Mouse (Mus musculus): ENCODE results near the gene Bckdk. TPM values are rescaled to one million over a fixed set of nuclear protein-coding genes. Genes with fewer than 3 reads are reported as not detected.
"Not testable (repeated sequence)": the region's sequence is repeated elsewhere in the genome, so short reads cannot be mapped to it uniquely, and the experiment has no call there.

The Bckdk gene
- polyA plus RNA-seq, 1 experiment from 2014 or later = 69.2 TPM

DNA sequence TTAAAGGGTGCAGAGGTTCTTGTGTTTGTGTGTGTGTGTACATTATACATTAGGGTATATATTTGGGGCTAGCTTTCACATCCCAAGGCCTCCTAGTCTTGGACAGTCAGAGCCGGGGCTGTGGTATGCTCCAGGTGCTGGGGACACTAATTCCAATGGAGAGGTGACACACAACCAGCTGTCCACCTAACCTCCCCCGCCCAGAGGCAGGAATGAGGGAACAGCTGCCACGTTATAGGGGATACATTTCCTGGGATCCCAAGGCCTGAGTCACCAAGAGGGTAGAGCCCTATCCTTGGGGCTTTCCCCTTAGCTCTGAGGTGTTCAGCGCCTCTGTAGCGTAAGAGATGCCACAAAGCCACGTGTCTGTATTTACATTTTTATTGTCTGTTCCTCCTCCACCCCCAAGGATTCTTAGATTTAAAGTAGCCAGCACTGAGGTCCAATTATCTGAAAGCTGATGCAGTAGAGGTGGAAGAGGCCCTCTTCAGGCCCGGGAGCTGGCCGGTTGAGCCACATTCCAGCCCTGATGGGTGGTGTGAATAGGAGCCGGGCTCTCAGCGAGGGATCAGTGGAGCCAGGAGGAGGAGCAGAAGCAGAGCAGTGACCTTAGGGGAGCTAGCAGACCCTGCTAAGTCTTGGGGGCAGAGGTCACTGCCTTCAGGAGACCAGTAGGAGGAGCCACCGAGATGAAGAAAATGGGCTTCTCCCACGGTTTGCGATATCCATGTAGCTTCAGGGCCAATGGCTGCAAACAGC, 28.6 kb downstream of the Bckdk start:
- ATAC-seq (ENCODE audit: low FRiP score) (no peak), DNase-seq (ENCODE audit: low spot score) (no peak)
- H3K4me3 ChIP-seq (replicated peaks; ENCODE audit: low read length) = no peak overlapping the region
- 16% methylated on average over 13 of the region's 13 CpGs for WGBS
- no peak overlapping the region for H3K27ac ChIP-seq
- H3K27me3 ChIP-seq (ENCODE audit: control insufficient read depth, insufficient read depth, low read length) = peaks cover 25% of the 10 kb centered on the region
- peaks cover 5% of the 10 kb centered on the region for H3K4me1 ChIP-seq (replicated peaks; ENCODE audit: control insufficient read depth, insufficient read depth, low read length)
- H3K36me3 ChIP-seq (replicated peaks; ENCODE audit: control insufficient read depth, insufficient read depth) = no peaks in the 10 kb centered on the region
- no peak overlapping the region for H3K9ac ChIP-seq
- no peaks in the 10 kb centered on the region for H3K9me3 ChIP-seq (ENCODE audit: control insufficient read depth, low read length)
- H3K4me2 ChIP-seq (replicated peaks) = no peak overlapping the region

DNA sequence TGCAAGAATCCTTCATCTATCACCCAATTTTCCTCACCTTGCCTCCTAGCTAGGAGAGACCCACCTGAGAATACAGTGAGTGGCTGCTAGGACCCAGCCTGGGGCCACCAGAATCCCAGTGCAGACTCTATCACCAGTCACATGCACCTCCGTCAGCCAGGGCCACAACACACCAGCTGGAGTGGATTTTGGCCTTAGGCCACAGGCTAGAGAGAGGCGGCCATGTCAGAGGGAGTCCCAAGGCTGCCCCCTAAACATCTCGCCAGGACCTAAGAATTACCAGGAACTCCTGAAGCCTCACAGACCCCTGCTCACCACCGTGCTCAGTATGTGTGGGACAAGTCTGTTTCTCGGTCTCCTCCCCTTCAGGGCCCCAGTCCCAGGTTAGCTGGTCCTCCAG, 30.2 kb downstream of the Bckdk start:
- H3K9ac ChIP-seq = peak overlapping the region; percentile 46; the same call in 1 of the 2 replicates
- ATAC-seq (ENCODE audit: low FRiP score) = no peak
- peaks cover 5% of the 10 kb centered on the region for H3K4me1 ChIP-seq (replicated peaks; ENCODE audit: control insufficient read depth, insufficient read depth, low read length)
- H3K9me3 ChIP-seq (ENCODE audit: control insufficient read depth, low read length) = no peaks in the 10 kb centered on the region
- H3K27ac ChIP-seq = no peak overlapping the region
- no peak overlapping the region for H3K4me3 ChIP-seq (replicated peaks; ENCODE audit: low read length)
- no peaks in the 10 kb centered on the region for H3K36me3 ChIP-seq (replicated peaks; ENCODE audit: control insufficient read depth, insufficient read depth)
- H3K4me2 ChIP-seq (replicated peaks) = no peak overlapping the region
- 90% methylated on average over 5 of the region's 5 CpGs for WGBS
- no peak for DNase-seq (ENCODE audit: low spot score)
- H3K27me3 ChIP-seq (ENCODE audit: control insufficient read depth, insufficient read depth, low read length) = peaks cover 12% of the 10 kb centered on the region; the same call in 1 of the 2 replicates

GRCm38 (mm10) chr7:127935028-127935722, 31.3 kb downstream of the Bckdk start:
- ATAC-seq (ENCODE audit: low FRiP score) = peak; percentile 95
- 6% methylated on average over 30 of the region's 32 CpGs for WGBS
- Histone ChIP-seq H3K27me3 (ENCODE audit: control insufficient read depth, insufficient read depth, low read length) (peaks cover 4% of the 10 kb centered on the region; the same call in 1 of the 2 replicates), H3K4me3 (replicated peaks; ENCODE audit: low read length) (peak overlapping the region; percentile 63), H3K36me3 (replicated peaks; ENCODE audit: control insufficient read depth, insufficient read depth) (no peaks in the 10 kb centered on the region), H3K4me1 (replicated peaks; ENCODE audit: control insufficient read depth, insufficient read depth, low read length) (peaks cover 5% of the 10 kb centered on the region), H3K9ac (peak overlapping the region; percentile 73), H3K4me2 (replicated peaks) (peak overlapping the region; percentile 71), H3K9me3 (ENCODE audit: control insufficient read depth, low read length) (no peaks in the 10 kb centered on the region), H3K27ac (peak overlapping the region; percentile 83)
- peak; percentile 95 for DNase-seq (ENCODE audit: low spot score)

- peak overlapping the region; percentile 71 for H3K4me2 ChIP-seq (replicated peaks)
- WGBS = under 1% methylated on average over 33 of the region's 38 CpGs
- peak overlapping the region; percentile 83 for H3K27ac ChIP-seq
- H3K4me1 ChIP-seq (replicated peaks; ENCODE audit: control insufficient read depth, insufficient read depth, low read length) = peaks cover 5% of the 10 kb centered on the region
- peak overlapping the region; percentile 63 for H3K4me3 ChIP-seq (replicated peaks; ENCODE audit: low read length)
- DNase-seq (ENCODE audit: low spot score) (peak; percentile 45), ATAC-seq (ENCODE audit: low FRiP score) (peak; percentile 67)
- H3K36me3 ChIP-seq (replicated peaks; ENCODE audit: control insufficient read depth, insufficient read depth) = no peaks in the 10 kb centered on the region
- H3K27me3 ChIP-seq (ENCODE audit: control insufficient read depth, insufficient read depth, low read length) = no peaks in the 10 kb centered on the region
- no peaks in the 10 kb centered on the region for H3K9me3 ChIP-seq (ENCODE audit: control insufficient read depth, low read length)
- peak overlapping the region; percentile 73 for H3K9ac ChIP-seq
These were observed 31.9 kb downstream of the Bckdk start for GRCm38 (mm10) chr7:127935748-127936159.

GRCm38 (mm10) chr7:127936216-127936884, 32.5 kb downstream of the Bckdk start:
- no peaks in the 10 kb centered on the region for H3K9me3 ChIP-seq (ENCODE audit: control insufficient read depth, low read length)
- H3K27ac ChIP-seq = no peak overlapping the region
- WGBS = 52% methylated on average over 18 of the region's 18 CpGs
- H3K36me3 ChIP-seq (replicated peaks; ENCODE audit: control insufficient read depth, insufficient read depth) = no peaks in the 10 kb centered on the region
- H3K27me3 ChIP-seq (ENCODE audit: control insufficient read depth, insufficient read depth, low read length) = no peaks in the 10 kb centered on the region
- H3K4me2 ChIP-seq (replicated peaks) = peak overlapping the region; percentile 71
- DNase-seq (ENCODE audit: low spot score) (no peak), ATAC-seq (ENCODE audit: low FRiP score) (0 out of 2 replicates have a peak, but pooled peaks have one; percentile 3)
- peak overlapping the region; percentile 73 for H3K9ac ChIP-seq
- peak overlapping the region; percentile 63 for H3K4me3 ChIP-seq (replicated peaks; ENCODE audit: low read length)
- peaks cover 5% of the 10 kb centered on the region for H3K4me1 ChIP-seq (replicated peaks; ENCODE audit: control insufficient read depth, insufficient read depth, low read length)

GRCm38 (mm10) chr7:127942097-127942496, 38.2 kb downstream of the Bckdk start:
- H3K9me3 ChIP-seq (ENCODE audit: control insufficient read depth, low read length); H3K4me2 ChIP-seq (replicated peaks); H3K9ac ChIP-seq; ATAC-seq (ENCODE audit: low FRiP score); H3K4me1 ChIP-seq (replicated peaks; ENCODE audit: control insufficient read depth, insufficient read depth, low read length); H3K27ac ChIP-seq; DNase-seq (ENCODE audit: low spot score); H3K36me3 ChIP-seq (replicated peaks; ENCODE audit: control insufficient read depth, insufficient read depth); H3K27me3 ChIP-seq (ENCODE audit: control insufficient read depth, insufficient read depth, low read length); H3K4me3 ChIP-seq (replicated peaks; ENCODE audit: low read length): not testable (repeated sequence)
- WGBS = 59% methylated on average over 2 of the region's 2 CpGs

DNA sequence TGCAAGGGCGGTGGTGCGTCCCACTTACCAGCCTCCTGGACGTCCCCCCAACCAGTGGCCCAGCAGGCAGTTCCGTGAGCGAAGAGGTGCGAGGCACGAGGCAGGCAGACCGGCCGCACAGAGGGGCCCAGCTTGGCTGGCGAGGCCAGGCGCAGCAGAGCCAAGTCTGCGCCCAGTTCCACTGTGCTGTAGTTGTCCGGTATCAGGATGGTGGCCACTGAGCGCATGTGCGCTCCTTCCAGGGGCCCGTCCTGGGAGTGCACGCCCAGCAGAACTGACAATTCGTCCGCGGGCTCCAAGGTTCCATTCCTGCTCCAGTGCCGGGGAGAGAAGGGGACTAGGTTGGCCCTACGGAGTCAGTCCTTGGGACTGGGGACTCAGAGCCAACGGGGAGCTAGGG, 40.7 kb downstream of the Bckdk start:
- Histone ChIP-seq H3K27ac (no peak overlapping the region), H3K9me3 (ENCODE audit: control insufficient read depth, low read length) (no peaks in the 10 kb centered on the region), H3K4me3 (replicated peaks; ENCODE audit: low read length) (no peak overlapping the region), H3K27me3 (ENCODE audit: control insufficient read depth, insufficient read depth, low read length) (no peaks in the 10 kb centered on the region; the same call in 1 of the 2 replicates), H3K9ac (no peak overlapping the region), H3K4me1 (replicated peaks; ENCODE audit: control insufficient read depth, insufficient read depth, low read length) (no peaks in the 10 kb centered on the region), H3K36me3 (replicated peaks; ENCODE audit: control insufficient read depth, insufficient read depth) (no peaks in the 10 kb centered on the region), H3K4me2 (replicated peaks) (no peak overlapping the region)
- ATAC-seq (ENCODE audit: low FRiP score) (no peak), DNase-seq (ENCODE audit: low spot score) (no peak)
- 12% methylated on average over 23 of the region's 23 CpGs for WGBS

GRCm38 (mm10) chr7:127946470-127947023, 42.7 kb downstream of the Bckdk start, which contains the start of gene Prss36:
Gene Prss36, minus strand, starts transcription at chr7:127946725.
- 78% methylated on average over 6 of the region's 6 CpGs for WGBS
- H3K4me2 ChIP-seq (replicated peaks) = no peak within 1 kb of the TSS
- no peaks in the 10 kb centered on the region for H3K36me3 ChIP-seq (replicated peaks; ENCODE audit: control insufficient read depth, insufficient read depth)
- no peak within 1 kb of the TSS for H3K9ac ChIP-seq
- no peak within 1 kb of the TSS for H3K27ac ChIP-seq
- no peaks in the 10 kb centered on the region; the same call in 1 of the 2 replicates for H3K27me3 ChIP-seq (ENCODE audit: control insufficient read depth, insufficient read depth, low read length)
- ATAC-seq (ENCODE audit: low FRiP score) (no peak), DNase-seq (ENCODE audit: low spot score) (no peak)
- no peaks in the 10 kb centered on the region for H3K4me1 ChIP-seq (replicated peaks; ENCODE audit: control insufficient read depth, insufficient read depth, low read length)
- H3K9me3 ChIP-seq (ENCODE audit: control insufficient read depth, low read length) = no peaks in the 10 kb centered on the region
- no peak within 1 kb of the TSS for H3K4me3 ChIP-seq (replicated peaks; ENCODE audit: low read length)
